Mouse (Mus musculus): ENCODE results near the gene Limch1.
A peak's percentile ranks its signal among the peaks of the same experiment; 100 is the strongest.

Gene Limch1

DNA sequence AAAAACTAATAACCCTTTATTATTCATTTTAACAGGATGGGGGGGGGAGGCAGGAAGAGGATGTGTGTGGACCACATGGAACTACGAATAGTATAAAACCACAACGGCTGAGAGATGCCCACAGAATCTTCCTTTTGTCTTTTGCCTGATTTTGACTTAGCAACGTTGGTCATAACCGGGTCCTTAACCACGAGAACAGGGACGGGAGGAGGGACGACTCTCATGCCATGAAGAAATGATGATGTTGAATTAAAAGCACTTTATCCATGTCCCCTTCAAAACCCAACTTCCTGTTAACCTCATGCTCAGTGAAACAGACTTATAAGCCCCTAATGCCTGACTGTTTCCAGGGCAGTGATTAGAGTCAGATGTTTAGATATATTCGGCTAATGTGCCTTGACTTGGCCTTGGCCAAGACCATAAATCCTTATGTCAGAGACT is 41.0 kb downstream of the Limch1 start:
- no peak for DNase-seq

DNA sequence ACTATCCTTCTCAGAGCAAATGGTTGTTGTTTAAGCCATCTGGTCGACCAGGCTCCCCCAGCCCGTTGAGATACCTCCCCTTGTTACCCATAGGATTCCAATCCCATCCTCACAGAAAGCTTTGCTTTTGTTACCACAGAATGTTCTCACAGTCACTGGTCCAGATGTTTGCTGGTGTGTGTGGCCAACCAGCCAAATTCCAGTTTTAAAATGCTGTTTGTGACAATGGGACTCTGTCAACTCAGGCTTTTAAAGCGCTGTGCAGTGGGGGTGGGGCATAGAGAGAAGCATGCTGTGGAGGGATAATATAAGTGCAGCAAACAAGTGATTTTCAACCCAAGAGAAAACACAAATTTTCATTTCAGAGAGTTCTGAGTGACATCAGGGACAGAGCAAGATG is 43.4 kb downstream of the Limch1 start:
- no peak for DNase-seq

DNA sequence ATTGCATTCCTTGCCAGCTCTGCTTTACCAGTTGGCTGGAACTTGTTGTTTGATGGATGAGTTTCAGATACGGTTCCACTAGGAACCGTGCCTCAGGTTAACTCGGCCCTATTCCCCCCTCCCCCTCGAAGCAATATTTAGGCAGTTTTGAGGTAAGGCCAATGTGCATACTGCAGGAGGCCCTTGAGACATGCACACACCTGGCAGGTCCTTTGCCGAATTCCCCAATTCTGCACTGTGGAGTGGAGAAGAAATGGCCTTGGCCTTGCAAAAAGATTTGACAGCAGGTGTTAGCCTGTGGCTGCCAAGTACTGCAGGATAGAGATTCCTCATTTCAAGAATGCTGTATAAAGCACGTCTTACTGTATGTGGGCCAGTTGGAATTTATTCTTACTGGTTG is 45.5 kb downstream of the Limch1 start:
- DNase-seq: no peak

DNA sequence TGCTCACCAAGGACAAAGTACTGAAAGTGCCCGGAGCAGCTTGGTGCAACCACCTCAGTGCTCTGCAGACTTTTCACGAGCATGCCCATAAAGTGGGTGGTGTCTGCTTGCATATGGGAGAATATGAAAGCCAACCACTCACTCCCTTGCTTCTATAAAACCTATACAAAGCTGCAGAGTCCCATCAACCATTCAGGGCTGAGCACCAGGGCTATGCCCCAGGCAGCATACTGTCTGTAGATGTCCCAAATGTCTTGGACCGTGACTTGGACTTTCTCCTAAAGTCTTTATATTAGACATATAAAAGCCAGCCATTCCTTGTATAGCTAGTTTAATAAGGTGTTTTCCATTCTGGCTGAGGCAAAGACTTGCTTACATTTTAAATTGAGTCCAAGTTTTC is 47.6 kb downstream of the Limch1 start:
- DNase-seq: no peak

DNA sequence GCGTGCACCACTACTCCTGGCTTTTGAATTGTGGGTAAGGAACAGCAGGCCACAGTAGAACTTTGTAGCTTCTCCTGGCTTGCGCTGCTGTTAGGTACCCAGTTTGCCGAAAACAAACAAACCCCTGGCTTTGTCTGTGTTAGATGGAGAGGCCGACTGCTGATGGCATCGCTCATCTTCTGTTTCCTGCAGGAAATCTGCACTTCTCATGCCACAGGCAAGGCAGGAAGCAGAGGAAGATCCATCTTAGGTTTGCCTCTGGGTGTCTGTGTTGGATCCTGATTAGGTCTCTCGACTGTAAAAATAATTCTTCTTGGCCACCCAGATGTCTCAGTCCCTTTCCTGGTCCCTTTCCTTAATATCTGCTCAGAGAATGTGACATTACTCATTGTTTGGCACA is 51.7 kb downstream of the Limch1 start:
- DNase-seq: no peak

DNA sequence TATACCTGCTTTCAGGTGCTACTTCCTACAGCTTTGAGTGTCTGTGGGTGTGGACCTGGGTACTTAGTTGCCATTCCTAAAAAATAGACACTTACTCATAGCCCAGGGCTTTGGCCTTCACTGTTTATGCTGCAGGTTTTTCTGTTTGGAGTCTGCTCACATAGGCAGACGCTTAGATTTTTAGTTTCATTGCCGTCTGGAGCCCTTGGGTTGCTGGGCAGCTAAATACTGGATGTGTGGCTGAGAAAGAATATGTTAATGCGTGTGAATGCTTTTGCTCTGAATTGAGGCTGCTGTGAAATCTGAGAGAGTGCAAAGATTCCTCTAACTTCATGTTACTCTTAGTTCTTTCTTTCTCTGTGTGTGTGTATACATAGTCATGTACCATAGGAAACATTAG is 52.5 kb downstream of the Limch1 start:
- no peak for DNase-seq

DNA sequence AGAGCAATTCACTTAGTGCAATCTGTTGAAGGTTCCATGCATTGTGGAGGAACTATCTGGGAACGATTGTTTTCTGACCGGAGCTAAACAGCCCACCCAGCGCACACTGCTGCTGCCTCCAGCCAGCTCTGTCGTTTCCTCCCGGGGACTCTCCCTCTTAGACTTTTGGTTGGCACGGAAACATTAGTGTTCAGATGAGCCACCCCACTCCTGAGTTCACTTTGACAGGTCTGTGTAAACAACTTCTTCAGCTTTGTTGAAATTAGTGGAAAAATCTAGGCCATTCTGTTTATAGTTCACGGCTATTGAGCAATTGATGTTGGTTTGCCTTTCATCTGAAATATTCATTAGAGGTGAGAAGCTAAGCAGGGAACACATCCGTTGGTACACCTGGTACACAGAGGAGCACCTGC is 53.0 kb downstream of the Limch1 start:
- DNase-seq: no peak

DNA sequence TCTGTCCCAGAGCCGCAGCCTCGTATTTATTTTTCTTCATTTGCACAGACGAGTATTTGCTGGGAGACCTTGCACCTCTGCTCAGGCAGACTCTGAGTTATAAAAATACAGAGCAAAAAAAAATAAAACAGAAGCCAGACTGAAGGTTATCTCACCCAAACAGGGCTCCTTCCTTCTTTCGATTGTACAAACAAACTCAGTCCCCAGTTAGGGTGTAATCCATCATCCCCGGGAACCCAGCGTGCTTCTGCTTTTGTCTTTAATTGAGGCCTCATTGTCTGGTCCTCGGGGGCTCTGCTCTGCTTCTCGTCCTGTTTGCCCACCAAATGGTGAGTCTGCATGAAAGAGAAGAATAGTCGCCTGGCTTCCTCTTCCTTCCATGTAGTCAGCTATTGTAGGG is 54.6 kb downstream of the Limch1 start:
- DNase-seq: no peak

DNA sequence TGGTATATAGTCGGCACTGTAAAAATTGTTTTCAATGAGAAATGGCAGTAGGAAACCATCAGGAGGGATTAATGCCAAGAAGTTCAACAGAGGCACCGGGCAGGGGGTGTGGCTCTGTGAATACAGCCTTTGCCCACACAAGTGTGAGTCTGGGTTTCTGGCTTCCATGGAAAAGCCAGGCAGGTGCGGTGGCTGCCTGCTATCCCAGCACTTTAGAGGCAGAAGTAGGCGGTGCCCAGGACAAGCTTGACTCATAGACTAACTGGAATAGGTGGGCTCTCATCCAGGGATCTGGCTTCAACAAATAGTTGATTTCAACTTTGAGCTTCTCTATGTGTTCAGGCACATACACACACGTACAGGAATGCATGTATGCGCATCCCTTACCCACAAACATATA is 55.4 kb downstream of the Limch1 start:
- no peak for DNase-seq

DNA sequence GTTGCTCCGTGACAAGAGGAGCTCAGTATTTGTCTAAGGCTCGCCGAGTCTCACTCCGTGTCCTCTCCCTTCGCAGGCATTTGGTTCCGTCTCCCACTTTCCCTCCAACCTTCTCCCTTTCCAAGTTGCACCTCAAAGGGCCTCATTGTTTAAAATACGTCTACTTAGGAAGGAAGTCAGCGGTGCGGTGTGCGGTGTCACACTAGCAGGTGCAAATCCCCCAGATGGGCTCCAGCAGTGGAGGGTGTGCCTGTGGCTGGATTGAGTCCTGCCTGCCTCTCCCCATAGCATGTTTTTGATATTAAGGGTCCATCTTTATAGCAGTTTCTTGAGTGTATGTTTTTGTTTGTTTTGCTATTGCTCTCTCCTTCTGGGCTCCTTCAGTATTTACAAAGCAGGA is 56.6 kb downstream of the Limch1 start:
- DNase-seq: peak; percentile 32

DNA sequence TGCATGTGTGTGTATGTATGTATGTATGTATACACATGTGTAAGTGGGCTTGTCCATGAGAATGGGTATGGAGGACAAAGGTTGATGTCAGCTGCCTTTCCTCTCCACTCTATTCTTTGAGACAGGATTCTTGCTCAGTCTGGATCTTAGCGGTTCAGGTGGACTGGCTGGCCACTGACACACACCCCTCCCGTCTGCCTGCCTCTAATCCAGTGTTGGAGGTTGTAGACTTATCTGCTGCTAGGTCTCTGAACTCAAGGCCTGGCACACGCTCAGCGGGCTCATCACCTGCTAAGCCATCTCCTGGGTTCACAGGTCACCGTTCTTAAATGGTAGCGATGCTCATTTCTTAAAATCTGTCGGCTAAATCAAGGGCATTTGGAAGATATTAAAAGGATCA is 60.7 kb downstream of the Limch1 start:
- no peak for DNase-seq

DNA sequence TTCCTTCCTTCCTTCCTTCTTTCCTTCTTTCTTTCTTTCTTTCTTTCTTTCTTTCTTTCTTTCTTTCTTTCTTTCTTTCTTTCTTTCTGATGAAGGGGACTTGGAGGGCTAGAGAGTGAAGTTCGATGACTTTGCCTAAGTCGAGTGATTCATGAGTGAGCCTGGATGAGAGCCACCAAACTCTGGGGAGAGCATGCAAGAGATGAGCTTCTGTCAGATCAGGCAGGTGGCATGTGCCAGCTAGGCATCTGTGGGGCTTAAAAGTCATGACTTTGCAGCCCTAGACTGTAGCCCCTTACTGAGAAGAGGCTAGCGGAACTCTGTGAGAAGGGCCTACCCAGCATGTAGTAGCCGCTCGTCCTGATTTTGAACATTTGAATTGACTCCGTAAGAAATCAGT is 62.1 kb downstream of the Limch1 start:
- no peak for DNase-seq

DNA sequence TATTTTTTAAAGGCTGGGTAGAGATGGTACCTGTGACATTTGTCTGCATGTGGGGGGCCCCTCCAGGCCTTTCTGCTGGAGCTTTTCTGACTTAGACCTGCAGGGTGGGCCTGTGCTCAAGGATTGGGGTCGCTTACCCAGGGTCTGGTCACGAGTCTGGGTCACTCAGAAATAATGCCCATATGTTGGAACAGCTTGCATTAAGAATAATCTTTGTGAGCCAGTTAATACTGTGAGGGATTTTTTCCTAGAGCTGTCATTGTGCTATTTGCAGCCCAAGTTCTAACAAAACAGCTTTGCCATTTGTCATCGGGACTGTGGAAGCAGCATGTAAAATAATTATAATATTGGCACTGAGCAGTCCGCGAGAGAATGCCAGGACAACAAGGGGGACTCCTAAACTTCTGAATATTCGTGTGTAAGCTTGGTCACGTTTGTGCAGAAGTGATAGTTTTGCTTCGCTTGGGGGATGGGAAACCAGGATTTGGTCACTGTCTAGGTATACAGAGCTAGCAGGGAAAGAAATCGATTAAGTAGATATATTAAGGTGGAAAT is 63.5 kb downstream of the Limch1 start:
- no peak for DNase-seq

DNA sequence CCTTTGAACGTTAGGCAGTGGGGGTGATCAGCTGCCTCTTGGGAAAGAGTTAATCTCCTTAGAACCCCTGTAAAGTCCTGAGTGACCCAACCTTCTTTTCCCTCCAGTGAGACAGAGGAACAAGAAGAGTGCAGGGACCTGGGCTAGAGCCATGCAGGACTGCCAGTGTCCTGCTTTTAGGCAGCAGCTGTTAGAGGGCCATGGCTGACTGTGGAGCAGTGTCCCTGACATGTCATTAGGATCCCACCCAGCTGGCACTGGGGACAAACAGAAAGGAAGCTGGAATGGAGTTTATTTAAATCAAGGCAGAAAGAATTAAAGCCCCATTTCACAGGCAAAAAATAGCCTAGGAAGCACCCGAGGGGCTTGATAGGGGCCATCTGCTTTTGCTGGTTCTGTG is 64.8 kb downstream of the Limch1 start:
- no peak for DNase-seq

DNA sequence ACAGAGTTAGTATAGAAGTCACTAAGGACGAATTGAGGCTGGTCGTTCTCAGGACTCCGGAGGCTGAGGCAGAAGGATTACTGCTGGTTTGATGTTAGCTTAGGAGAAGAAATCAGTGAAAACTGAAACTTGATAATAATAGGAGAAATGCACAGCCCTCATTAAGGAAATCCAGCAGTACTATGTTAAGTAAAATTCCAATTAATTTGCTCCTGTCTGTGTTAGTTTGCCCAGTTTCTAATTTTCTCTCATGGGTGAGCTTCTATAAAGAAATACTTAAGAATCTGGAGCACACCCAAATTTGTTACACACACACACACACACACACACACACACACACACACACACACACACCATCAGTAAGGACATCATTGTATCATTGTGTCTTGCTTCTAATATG is 69.0 kb downstream of the Limch1 start:
- no peak for DNase-seq

DNA sequence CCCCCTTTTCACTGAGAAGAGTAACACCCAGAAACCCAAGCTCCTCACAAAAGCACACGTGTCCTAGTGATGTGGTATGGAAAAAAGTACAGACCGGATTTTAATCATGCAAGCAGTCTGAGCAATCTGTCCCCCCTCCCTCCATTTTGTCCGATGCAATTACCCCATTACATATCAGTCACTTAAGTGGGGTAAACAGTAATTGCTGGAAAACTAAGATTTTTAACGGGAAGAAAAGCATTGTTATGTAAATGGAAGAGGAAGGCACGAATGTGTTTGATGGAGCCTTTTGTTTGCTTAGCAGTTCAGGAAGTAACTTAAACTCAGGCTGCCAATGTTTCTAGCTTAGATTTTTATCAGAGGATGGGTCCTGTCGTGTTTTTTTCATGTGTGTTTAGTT is 70.2 kb downstream of the Limch1 start:
- no peak for DNase-seq

DNA sequence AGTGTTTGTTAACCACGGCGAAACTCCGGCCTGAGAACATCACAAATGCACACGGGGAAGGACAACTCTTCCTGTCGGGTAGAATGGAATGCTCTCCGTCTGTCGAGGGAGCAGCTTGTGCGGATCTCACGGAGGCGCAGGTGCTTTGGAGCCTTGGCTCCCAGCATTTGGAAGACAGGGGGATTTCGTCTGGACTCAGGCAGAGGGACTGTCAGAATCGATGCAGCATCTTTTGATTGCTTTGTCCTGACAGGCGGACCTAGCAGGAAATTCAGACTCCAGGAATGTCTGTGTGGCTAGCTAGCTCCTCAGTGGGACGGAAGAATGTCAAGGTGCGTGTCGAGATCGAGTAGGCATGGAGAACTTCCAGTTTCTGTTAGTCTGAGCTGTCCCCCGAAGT is 71.1 kb downstream of the Limch1 start:
- no peak for DNase-seq

DNA sequence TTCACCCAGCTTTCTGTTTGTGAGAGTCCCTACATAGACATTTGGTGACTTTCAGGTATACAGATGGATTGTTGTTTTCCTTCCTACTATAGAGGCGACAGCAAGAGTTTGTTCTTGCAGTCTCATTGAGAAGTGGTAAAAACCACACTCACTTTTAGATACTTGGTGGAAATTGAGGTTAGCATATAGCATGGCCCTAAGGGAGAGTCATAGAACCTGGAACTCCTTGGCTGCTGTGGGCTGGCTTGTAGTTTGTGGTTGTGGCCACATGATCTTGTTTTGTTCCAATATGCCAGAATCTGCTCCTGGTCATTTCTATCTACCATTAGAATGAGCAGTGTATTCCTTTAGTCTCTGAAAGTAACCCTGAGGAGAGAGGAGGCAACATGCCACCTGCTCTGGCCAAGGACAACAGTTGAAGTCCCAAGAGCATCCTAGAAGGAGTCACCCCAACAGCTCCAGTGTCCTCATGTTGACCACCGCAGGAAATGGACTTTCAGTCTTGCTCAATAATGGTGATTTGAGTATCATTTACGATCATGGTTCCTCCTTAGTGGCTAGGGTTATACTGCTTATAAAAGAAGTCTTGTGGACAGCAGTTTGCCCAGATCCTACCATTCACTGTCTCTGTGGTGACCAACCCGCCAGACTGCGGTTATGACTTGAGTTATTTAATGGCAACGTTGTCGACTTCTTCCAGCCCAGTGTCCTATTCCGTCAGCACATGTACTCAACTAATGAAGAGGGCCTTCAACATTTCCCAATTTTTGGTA is 71.7 kb downstream of the Limch1 start:
- DNase-seq: no peak

DNA sequence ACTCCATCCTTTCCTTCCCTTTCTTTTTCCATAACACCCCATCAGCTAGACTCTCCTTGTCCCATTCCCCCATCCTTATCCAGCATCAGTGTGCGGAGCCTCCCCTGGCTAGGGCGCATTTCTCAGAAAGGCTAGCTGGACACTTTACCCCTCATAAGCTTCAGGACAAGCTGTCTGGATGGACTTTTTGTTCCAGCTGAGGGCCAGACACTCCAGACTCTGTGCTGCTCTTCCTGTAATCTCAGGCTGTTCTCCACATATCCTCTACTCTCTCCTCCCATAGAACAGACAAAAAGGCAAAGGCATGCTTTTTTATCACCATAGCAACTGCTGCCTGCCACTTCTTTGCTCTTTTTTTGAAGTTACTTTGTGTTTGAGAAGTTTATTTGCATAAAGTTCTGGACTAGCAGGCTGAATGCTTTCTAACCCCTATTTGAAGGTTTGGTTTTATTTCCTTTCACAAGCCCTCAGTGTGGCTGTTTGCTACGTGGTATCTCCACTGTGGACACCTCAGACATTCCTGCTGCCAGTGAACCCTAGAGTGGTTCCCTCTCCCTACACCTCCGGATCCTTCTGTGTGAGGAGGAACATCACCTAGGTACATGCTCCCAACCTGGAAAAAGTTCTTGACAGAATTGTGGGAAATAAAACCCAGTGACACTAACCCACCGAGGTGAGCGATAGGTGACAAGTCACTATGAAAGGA is 77.0 kb downstream of the Limch1 start:
- no peak for DNase-seq

DNA sequence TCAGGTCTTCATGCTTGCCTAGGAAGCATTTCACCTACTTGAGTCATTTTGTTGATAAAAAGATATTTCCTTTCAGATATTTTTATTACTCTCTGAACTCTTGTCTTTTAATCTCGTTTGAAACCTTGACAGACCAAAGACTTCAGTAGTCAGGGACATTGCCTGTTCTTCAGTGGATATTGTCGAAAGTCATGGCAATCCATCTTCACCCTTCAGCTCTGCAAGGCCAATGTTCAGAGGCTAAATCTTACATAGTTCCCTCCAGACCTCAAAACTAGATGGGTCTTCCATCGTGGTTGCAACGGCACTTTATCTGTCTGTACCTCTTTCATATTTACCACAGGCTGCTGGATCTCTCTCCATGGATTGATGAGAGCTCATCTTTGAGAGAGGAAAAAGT is 80.0 kb downstream of the Limch1 start:
- DNase-seq: no peak

DNA sequence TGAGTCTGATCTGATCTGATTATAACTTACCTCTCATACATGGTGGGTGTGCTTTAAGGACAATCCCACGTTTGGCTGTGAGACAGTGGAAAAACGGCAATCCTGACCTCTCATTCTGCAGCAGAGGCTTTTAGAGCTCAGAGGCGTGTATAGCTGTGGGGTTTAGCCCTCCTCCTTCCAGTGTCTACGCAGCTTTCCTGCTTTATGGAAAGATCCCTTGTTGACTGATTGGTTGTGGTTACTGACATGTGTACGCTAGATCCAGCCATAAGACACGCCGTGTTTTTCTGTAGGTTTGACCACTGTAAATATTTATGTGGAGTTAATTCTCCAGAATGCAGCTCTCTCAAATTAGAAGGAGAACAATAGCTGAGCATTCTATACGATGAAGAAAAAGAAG is 81.2 kb downstream of the Limch1 start:
- DNase-seq: no peak

DNA sequence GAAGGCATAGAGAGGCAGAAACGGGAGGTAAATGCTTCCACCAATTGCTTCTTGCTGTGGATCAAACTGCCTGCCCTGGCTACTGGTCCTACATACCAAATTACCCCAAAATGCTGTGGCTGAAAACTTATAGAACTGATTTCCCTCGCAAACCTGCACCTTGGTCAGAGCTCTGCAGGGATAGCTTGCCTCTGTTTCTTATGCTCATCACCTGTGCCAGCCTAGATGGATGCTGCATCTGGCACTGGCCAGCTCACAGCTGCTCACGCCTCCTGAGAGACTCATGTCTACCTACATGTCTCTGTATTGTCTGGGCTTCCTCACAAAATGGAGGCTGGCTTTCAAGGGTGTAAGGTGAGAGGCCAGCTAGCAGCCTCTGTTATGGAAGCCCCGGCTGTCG is 83.9 kb downstream of the Limch1 start:
- DNase-seq: no peak

DNA sequence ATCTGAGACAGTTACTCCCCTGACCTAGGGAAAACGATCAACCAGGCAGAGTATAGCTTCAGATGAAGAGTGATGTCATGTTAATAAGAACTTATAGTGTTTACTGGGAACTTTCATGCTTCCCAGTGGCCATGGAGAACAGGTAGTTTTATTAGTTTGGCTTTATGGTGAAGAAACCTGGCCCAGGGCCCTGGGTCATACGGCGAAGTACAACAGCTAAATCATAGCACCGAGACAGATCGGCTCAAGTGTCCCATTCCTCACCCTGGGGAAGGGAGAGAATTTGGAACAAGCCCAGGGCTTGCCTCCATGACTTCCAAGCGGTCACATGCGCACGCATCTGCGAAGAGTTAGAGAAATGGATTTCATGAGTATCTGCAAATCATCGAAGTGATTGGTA is 84.6 kb downstream of the Limch1 start:
- DNase-seq: no peak

DNA sequence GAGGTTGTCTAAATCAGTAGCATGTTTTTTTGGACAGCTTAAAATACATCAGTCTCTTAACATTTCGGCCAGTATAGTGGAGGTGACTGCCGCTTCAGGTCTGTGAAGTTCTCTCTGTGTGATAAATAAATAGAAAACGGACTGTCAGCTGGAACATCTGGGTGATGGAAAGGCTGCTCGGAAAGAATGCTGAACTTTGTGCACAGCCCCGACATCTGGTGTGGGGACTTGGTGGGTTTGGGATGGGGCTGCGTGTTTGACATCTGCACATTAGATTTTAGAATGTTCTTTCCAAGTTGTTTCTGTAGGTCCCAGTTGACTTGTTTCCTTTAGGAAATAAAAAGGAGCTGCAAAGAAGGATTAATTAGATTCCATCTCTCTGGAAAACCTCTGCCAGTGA is 89.1 kb downstream of the Limch1 start:
- DNase-seq: no peak

DNA sequence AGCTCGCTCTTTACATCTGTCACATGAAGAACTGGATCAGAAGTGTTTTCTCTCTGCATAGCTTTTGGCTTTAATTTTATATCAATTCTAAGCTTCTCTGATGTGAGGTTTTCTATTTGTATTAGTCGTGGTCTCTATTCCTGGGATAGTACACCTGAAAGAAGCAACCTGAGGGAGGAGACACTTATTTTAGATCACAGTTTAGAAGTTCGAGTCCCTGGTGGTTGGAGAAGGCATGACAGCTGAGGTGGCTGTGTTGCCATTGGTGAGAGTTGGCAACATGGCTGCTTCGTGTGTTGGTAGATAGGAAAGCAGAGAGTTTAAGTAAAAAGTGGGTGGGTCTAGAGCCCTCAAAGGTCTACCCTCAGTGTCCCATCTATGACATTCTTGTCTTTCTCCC is 91.3 kb downstream of the Limch1 start:
- no peak for DNase-seq

All from thymus, postnatal 25 days (tissue).